Mouse (Mus musculus): Measurements from ENCODE around the gene Npy5r. TPM values are rescaled to one million over a fixed set of nuclear protein-coding genes. Genes with fewer than 3 reads are reported as not detected.

The Npy5r gene
- polyA plus RNA-seq, 1 experiment from 2014 or later: not detected

- Histone ChIP-seq H3K4me3 (no peak overlapping the region), H3K9me3 (no peaks in the 10 kb centered on the region), H3K36me3 (no peaks in the 10 kb centered on the region), H3K9ac (no peak overlapping the region), H3K27ac (no peak overlapping the region), H3K4me2 (no peak overlapping the region), H3K27me3 (peaks cover 8% of the 10 kb centered on the region), H3K4me1 (no peaks in the 10 kb centered on the region)
- no peak for ATAC-seq (ENCODE audit: insufficient number of reproducible peaks, insufficient read depth, low FRiP score, low TSS enrichment, low read depth)
- 84% methylated on average over 2 of the region's 2 CpGs for WGBS
Measured at GRCm38 (mm10) chr8:66681261-66681660, 6.7 kb downstream of the Npy5r start.

- Histone ChIP-seq H3K9me3 (no peaks in the 10 kb centered on the region), H3K4me1 (no peaks in the 10 kb centered on the region), H3K4me3 (no peak overlapping the region), H3K4me2 (no peak overlapping the region), H3K36me3 (no peaks in the 10 kb centered on the region), H3K27ac (no peak overlapping the region), H3K9ac (no peak overlapping the region), H3K27me3 (no peaks in the 10 kb centered on the region)
- ATAC-seq (ENCODE audit: insufficient number of reproducible peaks, insufficient read depth, low FRiP score, low TSS enrichment, low read depth): no peak
- WGBS: 62% methylated on average over 1 of the region's 1 CpGs
Measured at GRCm38 (mm10) chr8:66630721-66631120, 57.2 kb downstream of the Npy5r start.

Other genes starting within 250 kb of the Npy5r start
- 17.0 and 17.7 TPM in 2 replicates for gene Tma16, start 201.6 kb downstream of the Npy5r start, polyA plus RNA-seq (2015; fragmentation: Nextera tagmentation; extraction: Ambion mirVana)
- not detected in 2 replicates for gene Tktl2, start 176.4 kb downstream of the Npy5r start, polyA plus RNA-seq (2015; fragmentation: Nextera tagmentation; extraction: Ambion mirVana)
- 2.1 and 2.4 TPM in 2 replicates for gene Npy1r, start 9.1 kb upstream of the Npy5r start, polyA plus RNA-seq (2015; fragmentation: Nextera tagmentation; extraction: Ambion mirVana)
- 4.0 and 4.3 TPM in 2 replicates for gene Naf1, start 172.1 kb upstream of the Npy5r start, polyA plus RNA-seq (2015; fragmentation: Nextera tagmentation; extraction: Ambion mirVana)